Mouse (Mus musculus) midbrain, embryonic 14.5 days (tissue): ENCODE results near the gene Trim30b. TPM values are rescaled to one million over a fixed set of nuclear protein-coding genes. Genes with fewer than 3 reads are reported as not detected.
A peak's percentile ranks its signal among the peaks of the same experiment; 100 is the strongest.

ENCODE experiments used
- ATAC-seq: fragments of 200-750 bp; cut with Nextera tagmentation; 2 replicates; pipeline ENCODE4 v1.8.0; 2017; ENCODE audit warnings: moderate number of reproducible peaks, moderate library complexity; ENCODE audit not compliant: low FRiP score, low TSS enrichment
- DNase-seq: peaks from one replicate; pipeline ENCODE4 v3.0.0-alpha.2; 2015
- H3K27ac ChIP-seq: fragments of 300-500 bp; sonication (generic); replicated peaks from 2 replicates; pipeline ENCODE4 v1.5.1; 2014; ENCODE audit warnings: mild to moderate bottlenecking, low read depth, low read length, moderate library complexity
- H3K27me3 ChIP-seq: fragments of 300-500 bp; sonication (generic); 2 replicates; pipeline ENCODE4 v1.6.1; 2014; ENCODE audit warnings: low read length, control low read depth, mixed read lengths; ENCODE audit not compliant: control insufficient read depth, insufficient read depth
- H3K36me3 ChIP-seq: fragments of 300-500 bp; sonication (generic); 2 replicates; pipeline ENCODE4 v1.6.1; 2014; ENCODE audit warnings: low read length, control low read depth; ENCODE audit not compliant: control insufficient read depth, insufficient read depth
- H3K4me1 ChIP-seq: fragments of 300-500 bp; sonication (generic); 2 replicates; pipeline ENCODE4 v1.6.1; 2014; ENCODE audit warnings: mild to moderate bottlenecking, antibody characterized with exemption, low read length, control low read depth; ENCODE audit not compliant: control insufficient read depth, insufficient read depth
- H3K4me2 ChIP-seq: fragments of 300-500 bp; sonication (generic); 2 replicates; pipeline ENCODE4 v1.6.1; 2014; ENCODE audit warnings: mild to moderate bottlenecking, low read length, moderate library complexity
- H3K4me3 ChIP-seq: fragments of 300-500 bp; sonication (generic); replicated peaks from 2 replicates; pipeline ENCODE4 v1.5.1; 2014; ENCODE audit warnings: low read depth, low read length
- H3K9ac ChIP-seq: fragments of 300-500 bp; sonication (generic); replicated peaks from 2 replicates; pipeline ENCODE4 v1.6.1; 2014; ENCODE audit warnings: mild to moderate bottlenecking, low read length, moderate library complexity
- H3K9me3 ChIP-seq: fragments of 300-500 bp; sonication (generic); 2 replicates; pipeline ENCODE4 v1.6.1; 2016; ENCODE audit warnings: low read length, control low read depth, mixed read lengths; ENCODE audit not compliant: control insufficient read depth
- WGBS: fragments of 180-500 bp; shearing (Covaris S2); extraction: QIAGEN DNeasy Blood & Tissue Kit; methylation state at CpG from one replicate; pipeline ENCODE4 v1.1.7; 2014; 5-methylcytosine and 5-hydroxymethylcytosine counted together
- polyA plus RNA-seq: library from polyadenylated mRNA; unstranded; fragments of >200 nt; fragmentation: Nextera tagmentation; extraction: Ambion mirVana; gene quantifications from 2 replicates; pipeline ENCODE4 v1.2.1, GENCODE M21; 2014

Trim30b gene
- polyA plus RNA-seq: 0.07 TPM in 1 of 2 replicates, not detected in the other

GRCm38 (mm10) chr7:104369736-104370414 is at the start of gene Trim30b:
Trim30b (minus strand) TSS chr7:104369884.
- H3K4me3 ChIP-seq: no peak within 1 kb of the TSS
- H3K4me1 ChIP-seq: no peaks in the 10 kb centered on the region
- no peaks in the 10 kb centered on the region for H3K27me3 ChIP-seq
- H3K9me3 ChIP-seq: no peaks in the 10 kb centered on the region
- peak; percentile 1 for DNase-seq
- 71% methylated on average over 1 of the region's 1 CpGs for WGBS
- no peaks in the 10 kb centered on the region for H3K36me3 ChIP-seq
- no peak within 1 kb of the TSS for H3K27ac ChIP-seq
- H3K9ac ChIP-seq: no peak within 1 kb of the TSS
- ATAC-seq: no peak
- H3K4me2 ChIP-seq: no peak within 1 kb of the TSS

DNA sequence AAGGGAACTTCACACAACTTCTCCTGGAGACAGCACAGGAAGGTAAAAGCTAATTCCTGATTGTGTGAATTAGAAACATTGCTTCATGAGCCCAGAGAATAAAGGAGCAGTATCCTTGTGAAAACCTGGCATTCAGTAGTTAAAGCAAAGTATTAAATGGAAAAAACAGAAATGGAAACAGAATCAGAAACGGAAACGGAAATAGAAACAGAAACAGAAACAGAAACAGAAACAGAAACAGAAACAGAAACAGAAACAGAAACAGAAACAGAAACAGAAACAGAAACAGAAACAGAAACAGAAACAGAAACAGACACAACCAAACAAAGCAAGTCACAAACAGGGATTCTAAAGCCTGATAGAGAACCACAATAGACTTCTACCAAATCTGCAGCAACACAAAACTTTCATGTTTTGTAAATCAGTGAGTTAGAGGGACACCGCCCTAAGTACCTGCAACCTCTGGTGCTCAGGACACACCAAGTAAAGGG is 34.8 kb upstream of the Trim30b start:
- Histone ChIP-seq H3K36me3 (no peaks in the 10 kb centered on the region), H3K27me3 (no peaks in the 10 kb centered on the region)

DNA sequence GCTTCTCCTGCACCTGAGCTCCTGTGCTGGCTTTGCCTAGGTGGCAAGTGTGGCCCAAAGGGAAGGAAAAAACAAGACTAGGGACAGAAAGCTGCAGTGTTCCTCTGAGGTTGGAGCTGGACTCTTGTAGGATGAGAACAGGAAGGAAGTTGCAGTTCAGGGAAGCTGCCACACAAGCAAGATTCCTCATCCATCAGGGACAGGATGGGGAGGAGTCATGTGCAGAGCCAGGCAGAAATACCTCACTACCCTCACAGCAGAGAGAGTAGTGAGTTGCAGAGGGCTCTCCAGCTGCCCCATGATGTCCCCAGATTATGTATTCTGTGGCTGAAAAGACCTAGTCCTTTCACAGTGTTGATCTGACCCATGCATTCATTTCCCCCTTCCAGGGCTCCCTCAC is 31.5 kb upstream of the Trim30b start:
- Histone ChIP-seq H3K4me1 (no peaks in the 10 kb centered on the region), H3K9me3 (no peaks in the 10 kb centered on the region), H3K36me3 (no peaks in the 10 kb centered on the region), H3K4me2 (no peak overlapping the region), H3K27me3 (no peaks in the 10 kb centered on the region), H3K27ac (no peak overlapping the region), H3K9ac (no peak overlapping the region), H3K4me3 (no peak overlapping the region)
- ATAC-seq (no peak), DNase-seq (no peak)

More for the DNA sequence above, 34.8 kb upstream of the Trim30b start:
- no peak for ATAC-seq
- no peaks in the 10 kb centered on the region for H3K9me3 ChIP-seq
- no peaks in the 10 kb centered on the region for H3K4me1 ChIP-seq
- H3K4me3 ChIP-seq: no peak overlapping the region
- no peak overlapping the region for H3K4me2 ChIP-seq
- no peak overlapping the region for H3K27ac ChIP-seq
- WGBS: 96% methylated on average over 3 of the region's 3 CpGs
- no peak for DNase-seq
- no peak overlapping the region for H3K9ac ChIP-seq

GRCm38 (mm10) chr7:104400698-104401097 is 31.0 kb upstream of the Trim30b start, which contains the start of gene Trim30c:
Trim30c (minus strand) TSS chr7:104400837.
- no peaks in the 10 kb centered on the region for H3K27me3 ChIP-seq
- no peak within 1 kb of the TSS for H3K9ac ChIP-seq
- H3K36me3 ChIP-seq: no peaks in the 10 kb centered on the region
- H3K4me1 ChIP-seq: no peaks in the 10 kb centered on the region
- no peak for ATAC-seq
- no peak within 1 kb of the TSS for H3K4me3 ChIP-seq
- no peak within 1 kb of the TSS for H3K27ac ChIP-seq
- DNase-seq: no peak
- no peaks in the 10 kb centered on the region for H3K9me3 ChIP-seq
- WGBS: 79% methylated on average over 1 of the region's 1 CpGs
- no peak within 1 kb of the TSS for H3K4me2 ChIP-seq

GRCm38 (mm10) chr7:104398492-104398891 is 28.8 kb upstream of the Trim30b start:
- Histone ChIP-seq H3K27me3 (no peaks in the 10 kb centered on the region), H3K9ac (no peak overlapping the region), H3K4me1 (no peaks in the 10 kb centered on the region), H3K9me3 (no peaks in the 10 kb centered on the region), H3K27ac (no peak overlapping the region), H3K36me3 (no peaks in the 10 kb centered on the region), H3K4me2 (no peak overlapping the region), H3K4me3 (no peak overlapping the region)
- no peak for ATAC-seq
- WGBS: 88% methylated on average over 1 of the region's 1 CpGs
- no peak for DNase-seq

- no peak overlapping the region for H3K9ac ChIP-seq
- H3K27ac ChIP-seq: no peak overlapping the region
- no peaks in the 10 kb centered on the region for H3K27me3 ChIP-seq
- ATAC-seq (no peak), DNase-seq (no peak)
- no peaks in the 10 kb centered on the region for H3K9me3 ChIP-seq
- no peaks in the 10 kb centered on the region for H3K36me3 ChIP-seq
- H3K4me3 ChIP-seq: no peak overlapping the region
- H3K4me1 ChIP-seq: no peaks in the 10 kb centered on the region
- no peak overlapping the region for H3K4me2 ChIP-seq
Measured at GRCm38 (mm10) chr7:104366339-104366738, 3.3 kb downstream of the Trim30b start.

- Histone ChIP-seq H3K36me3 (no peaks in the 10 kb centered on the region), H3K4me3 (no peak overlapping the region), H3K27ac (no peak overlapping the region), H3K27me3 (no peaks in the 10 kb centered on the region), H3K9me3 (no peaks in the 10 kb centered on the region), H3K4me1 (no peaks in the 10 kb centered on the region), H3K4me2 (no peak overlapping the region), H3K9ac (no peak overlapping the region)
- DNase-seq (no peak), ATAC-seq (no peak)
- WGBS: 74% methylated on average over 2 of the region's 2 CpGs
Measured at GRCm38 (mm10) chr7:104353600-104353967, 16.1 kb downstream of the Trim30b start.

DNA sequence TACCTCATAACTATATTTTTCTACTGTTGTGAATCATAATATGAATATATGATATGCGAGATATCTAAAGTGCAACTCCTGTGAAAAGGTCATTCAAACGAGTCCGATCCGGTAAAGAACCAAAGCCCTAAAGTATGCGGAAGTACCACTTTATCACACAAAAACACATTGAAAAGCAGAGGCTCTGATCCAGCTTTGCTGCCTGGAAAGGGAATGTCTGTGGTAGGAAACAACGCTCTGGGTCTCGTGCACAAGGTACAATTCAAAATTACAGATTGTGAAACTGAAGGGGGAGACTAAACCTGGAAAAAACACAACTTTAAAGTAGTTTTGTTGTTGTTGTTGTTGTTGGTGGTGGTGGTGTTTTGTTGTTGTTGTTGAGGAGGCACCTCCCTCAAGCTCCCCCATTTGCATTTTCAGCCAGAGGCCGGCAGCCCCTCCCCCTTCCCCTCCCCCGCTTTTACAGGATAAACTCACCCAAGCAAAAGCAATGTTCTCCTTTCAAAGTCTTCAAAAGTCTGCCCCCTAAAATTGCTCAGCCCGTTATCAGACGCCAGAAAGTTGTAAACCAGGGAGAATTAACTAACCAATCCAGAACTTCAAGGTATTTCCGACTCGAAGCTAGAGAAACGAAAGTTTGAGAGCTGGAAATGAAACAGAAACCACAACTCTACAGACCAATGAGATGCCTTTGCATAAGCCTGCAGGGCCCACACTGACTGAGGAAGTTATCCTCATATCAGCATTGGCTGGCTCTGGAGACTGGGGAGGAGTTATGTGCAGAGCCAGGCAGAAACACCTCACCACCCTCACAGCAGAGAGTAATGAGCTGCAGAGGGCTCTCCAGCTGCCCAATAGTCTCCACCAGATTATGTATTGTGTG is 16.7 kb downstream of the Trim30b start, which contains the start of gene Trim12c:
Gene Trim12c (minus strand): TSS at position 646 of the 883 bp plus-strand sequence.
- Histone ChIP-seq H3K9me3 (no peaks in the 10 kb centered on the region), H3K4me1 (no peaks in the 10 kb centered on the region), H3K9ac (no peak within 1 kb of the TSS), H3K4me3 (0 out of 2 replicates have a peak within 1 kb of the TSS, but pooled peaks have one; percentile 5), H3K27ac (no peak within 1 kb of the TSS), H3K4me2 (peak within 1 kb of the TSS; percentile 38), H3K36me3 (no peaks in the 10 kb centered on the region), H3K27me3 (no peaks in the 10 kb centered on the region)
- 9% methylated on average over 14 of the region's 14 CpGs for WGBS
- ATAC-seq: peak; percentile 77
- DNase-seq: peak; percentile 43
